Mouse (Mus musculus) intestine, postnatal 0 days (tissue): ENCODE measurements around the gene Creb3l2. TPM values are rescaled to one million over a fixed set of nuclear protein-coding genes. Genes with fewer than 3 reads are reported as not detected.

Experiments used
- ATAC-seq: fragments of 200-750 bp; cut with Nextera tagmentation; 2 replicates; pipeline ENCODE4 v1.8.0; 2017; ENCODE audit warnings: mild to moderate bottlenecking, moderate TSS enrichment, moderate library complexity
- H3K27ac ChIP-seq: fragments of 300-500 bp; sonication (generic); 2 replicates; pipeline ENCODE4 v1.5.1; 2014; ENCODE audit warnings: mild to moderate bottlenecking, low read depth, low read length, moderate library complexity
- H3K27me3 ChIP-seq: fragments of 300-500 bp; sonication (generic); replicated peaks from 2 replicates; pipeline ENCODE4 v1.6.1; 2014; ENCODE audit warnings: low read length, mixed read lengths; ENCODE audit not compliant: control insufficient read depth, insufficient read depth
- H3K36me3 ChIP-seq: fragments of 300-500 bp; sonication (generic); 2 replicates; pipeline ENCODE4 v1.6.1; 2014; ENCODE audit warnings: mild to moderate bottlenecking, moderate library complexity; ENCODE audit not compliant: control insufficient read depth, insufficient read depth
- H3K4me1 ChIP-seq: fragments of 300-500 bp; sonication (generic); replicated peaks from 2 replicates; pipeline ENCODE4 v1.6.1; 2014; ENCODE audit warnings: antibody characterized with exemption, low read length, mixed read lengths; ENCODE audit not compliant: control insufficient read depth, insufficient read depth
- H3K4me2 ChIP-seq: fragments of 300-500 bp; sonication (generic); replicated peaks from 2 replicates; pipeline ENCODE4 v1.6.1; 2014; ENCODE audit warnings: low read depth, mild to moderate bottlenecking, moderate library complexity
- H3K4me3 ChIP-seq: fragments of 300-500 bp; sonication (generic); 2 replicates; pipeline ENCODE4 v1.5.1; 2014; ENCODE audit warnings: low read depth, low read length
- H3K9ac ChIP-seq: fragments of 300-500 bp; sonication (generic); 2 replicates; pipeline ENCODE4 v1.6.1; 2014; ENCODE audit warnings: mild to moderate bottlenecking, low read depth, low read length
- H3K9me3 ChIP-seq: fragments of 300-500 bp; sonication (generic); 2 replicates; pipeline ENCODE4 v1.6.1; 2016; ENCODE audit warnings: mixed run types; ENCODE audit not compliant: control insufficient read depth
- CTCF ChIP-seq: sonication (generic); IDR thresholded peaks from 2 replicates; pipeline ENCODE4 v1.5.1; 2016; ENCODE audit warnings: low read depth, mild to moderate bottlenecking, control low read depth, antibody characterized with exemption, moderate library complexity
- WGBS: fragments of 180-500 bp; shearing (Covaris S2); extraction: QIAGEN DNeasy Blood & Tissue Kit; methylation state at CpG from one replicate; pipeline ENCODE4 v1.1.7; 2014; 5-methylcytosine and 5-hydroxymethylcytosine counted together
- polyA plus RNA-seq: library from polyadenylated mRNA; unstranded; fragments of >200 nt; fragmentation: Nextera tagmentation; extraction: Ambion mirVana; gene quantifications from 2 replicates; pipeline ENCODE4 v1.2.1, GENCODE M21; 2015

Creb3l2 gene
- polyA plus RNA-seq, 1 experiment from 2014 or later, result 10.0 TPM

DNA sequence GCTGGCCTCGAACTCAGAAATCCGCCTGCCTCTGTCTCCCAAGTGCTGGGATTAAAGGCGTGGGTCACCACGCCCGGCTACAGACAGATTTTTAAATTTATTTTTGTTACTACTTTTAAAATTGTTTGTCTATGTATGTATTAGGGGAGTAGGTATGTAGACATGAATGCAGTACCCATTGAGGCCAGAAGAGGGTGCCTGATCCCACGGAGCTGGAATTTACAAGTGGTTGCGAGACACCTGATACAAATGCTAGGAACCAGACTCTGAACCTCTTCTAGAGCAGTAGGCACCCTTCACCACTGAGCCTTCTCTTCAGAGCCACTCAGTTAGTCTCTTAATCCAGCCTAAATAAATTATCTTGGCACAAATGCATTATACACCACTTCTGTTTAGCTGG, 70.6 kb downstream of the Creb3l2 start:
- Histone ChIP-seq H3K9ac (no peak overlapping the region), H3K4me3 (no peak overlapping the region), H3K4me2 (no peak overlapping the region), H3K27ac (no peak overlapping the region), H3K9me3 (no peaks in the 10 kb centered on the region), H3K36me3 (0 out of 2 replicates have a peak, but pooled peaks cover 7% of the 10 kb centered on the region), H3K4me1 (no peaks in the 10 kb centered on the region), H3K27me3 (no peaks in the 10 kb centered on the region)
- TF ChIP-seq CTCF, result peak; percentile 75
- ATAC-seq, result no peak
- 85% methylated on average over 7 of the region's 7 CpGs for WGBS

DNA sequence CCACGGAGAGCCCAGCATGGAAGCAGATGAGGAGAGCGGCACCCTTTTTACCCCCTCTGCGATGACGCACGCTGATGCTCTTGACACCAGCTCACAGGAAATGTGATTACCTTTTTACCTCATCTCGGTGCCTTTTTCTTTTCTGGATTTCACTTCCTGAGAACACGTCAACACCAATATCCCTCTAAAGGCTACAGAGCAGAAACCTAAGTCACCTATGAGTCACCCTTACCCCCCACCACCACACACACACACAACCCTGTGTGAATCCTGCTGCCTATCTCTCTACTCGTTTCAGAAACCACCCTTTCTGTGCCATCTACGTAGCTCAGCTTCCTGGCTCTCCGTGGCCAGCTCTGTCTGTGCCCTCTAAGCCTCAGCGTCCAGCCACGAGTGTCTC, 71.4 kb downstream of the Creb3l2 start:
- TF ChIP-seq CTCF, result no peak
- Histone ChIP-seq H3K9me3 (no peaks in the 10 kb centered on the region), H3K4me2 (no peak overlapping the region), H3K27me3 (no peaks in the 10 kb centered on the region), H3K9ac (no peak overlapping the region), H3K36me3 (0 out of 2 replicates have a peak, but pooled peaks cover 7% of the 10 kb centered on the region), H3K4me1 (no peaks in the 10 kb centered on the region), H3K4me3 (no peak overlapping the region), H3K27ac (no peak overlapping the region)
- 89% methylated on average over 12 of the region's 12 CpGs for WGBS
- ATAC-seq, result no peak

- no peak overlapping the region for H3K4me3 ChIP-seq
- no peaks in the 10 kb centered on the region for H3K4me1 ChIP-seq
- ATAC-seq, result no peak
- H3K4me2 ChIP-seq, result no peak overlapping the region
- H3K36me3 ChIP-seq, result 0 out of 2 replicates have a peak, but pooled peaks cover 7% of the 10 kb centered on the region
- no peak for TF ChIP-seq CTCF
- no peaks in the 10 kb centered on the region for H3K9me3 ChIP-seq
- 82% methylated on average over 6 of the region's 6 CpGs for WGBS
- H3K9ac ChIP-seq, result no peak overlapping the region
- no peak overlapping the region for H3K27ac ChIP-seq
- H3K27me3 ChIP-seq, result no peaks in the 10 kb centered on the region
Measured at GRCm38 (mm10) chr6:37369750-37370149, 72.2 kb downstream of the Creb3l2 start.

- WGBS, result 59% methylated on average over 13 of the region's 13 CpGs
- Histone ChIP-seq H3K4me1 (no peaks in the 10 kb centered on the region), H3K4me2 (no peak overlapping the region), H3K9ac (no peak overlapping the region), H3K9me3 (no peaks in the 10 kb centered on the region), H3K27ac (no peak overlapping the region), H3K27me3 (no peaks in the 10 kb centered on the region), H3K36me3 (peaks cover 16% of the 10 kb centered on the region; the same call in 1 of the 2 replicates), H3K4me3 (no peak overlapping the region)
- TF ChIP-seq CTCF, result no peak
- no peak for ATAC-seq
Measured at GRCm38 (mm10) chr6:37368281-37368680, 73.7 kb downstream of the Creb3l2 start.

DNA sequence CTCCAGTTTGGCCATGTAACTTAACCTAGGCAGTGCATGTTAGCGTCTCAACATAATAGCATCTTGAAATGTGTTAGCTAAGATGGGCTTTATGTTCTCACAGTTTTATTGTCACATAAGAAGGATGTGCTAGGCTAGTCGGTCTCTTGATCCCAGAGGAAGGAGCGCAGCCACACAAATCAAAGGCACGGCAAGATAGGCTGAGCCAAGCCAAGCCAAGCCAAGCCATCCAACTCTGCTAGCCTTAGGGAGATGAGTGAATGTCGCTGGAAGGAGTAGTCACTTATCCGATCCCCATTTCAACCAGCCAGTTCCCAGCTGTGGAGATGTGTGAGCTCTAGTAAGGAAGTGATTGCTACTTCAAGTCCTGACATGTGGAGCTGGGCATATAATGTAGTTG, 75.0 kb downstream of the Creb3l2 start:
- Histone ChIP-seq H3K27me3 (no peaks in the 10 kb centered on the region), H3K4me2 (no peak overlapping the region), H3K27ac (no peak overlapping the region), H3K4me1 (no peaks in the 10 kb centered on the region), H3K36me3 (peaks cover 27% of the 10 kb centered on the region; the same call in 1 of the 2 replicates), H3K4me3 (no peak overlapping the region), H3K9ac (no peak overlapping the region), H3K9me3 (no peaks in the 10 kb centered on the region)
- no peak for ATAC-seq
- 93% methylated on average over 6 of the region's 6 CpGs for WGBS
- TF ChIP-seq CTCF, result no peak

DNA sequence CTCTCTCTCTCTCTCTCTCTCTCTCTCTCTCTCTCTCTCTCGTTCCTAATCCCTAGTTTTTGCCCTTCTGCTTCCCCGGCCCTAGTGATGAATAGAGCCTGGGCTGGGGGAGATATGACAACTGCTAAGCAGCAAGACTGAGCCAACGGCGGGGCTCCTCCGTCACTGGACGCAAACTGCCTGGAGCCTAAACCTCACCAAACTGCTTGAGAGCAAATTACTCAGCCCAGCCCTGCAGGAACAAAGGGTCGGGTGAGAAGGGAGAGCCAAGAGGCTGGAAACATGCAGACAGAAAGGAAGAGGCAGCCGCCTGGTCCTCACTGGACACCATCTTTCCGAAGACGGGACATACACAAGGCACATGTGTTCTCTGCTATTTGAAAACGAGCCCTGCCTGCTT, 76.8 kb downstream of the Creb3l2 start:
- Histone ChIP-seq H3K36me3 (peaks cover 40% of the 10 kb centered on the region), H3K4me3 (no peak overlapping the region), H3K4me2 (no peak overlapping the region), H3K27ac (no peak overlapping the region), H3K4me1 (no peaks in the 10 kb centered on the region), H3K9ac (no peak overlapping the region), H3K9me3 (no peaks in the 10 kb centered on the region), H3K27me3 (no peaks in the 10 kb centered on the region)
- TF ChIP-seq CTCF, result no peak
- ATAC-seq, result no peak
- 76% methylated on average over 11 of the region's 11 CpGs for WGBS

- no peak for ATAC-seq
- H3K4me3 ChIP-seq, result no peak overlapping the region
- WGBS, result 97% methylated on average over 8 of the region's 8 CpGs
- H3K9ac ChIP-seq, result no peak overlapping the region
- H3K27ac ChIP-seq, result no peak overlapping the region
- TF ChIP-seq CTCF, result peak; percentile 57
- H3K4me2 ChIP-seq, result no peak overlapping the region
- H3K4me1 ChIP-seq, result no peaks in the 10 kb centered on the region
- peaks cover 46% of the 10 kb centered on the region for H3K36me3 ChIP-seq
- no peaks in the 10 kb centered on the region for H3K27me3 ChIP-seq
- H3K9me3 ChIP-seq, result no peaks in the 10 kb centered on the region
Measured at GRCm38 (mm10) chr6:37364361-37364760, 77.6 kb downstream of the Creb3l2 start.
